Mouse (Mus musculus) adrenal gland, postnatal 25 days (tissue): ENCODE measurements around the gene Mylk. TPM values are rescaled to one million over a fixed set of nuclear protein-coding genes. Genes with fewer than 3 reads are reported as not detected.
A peak's percentile ranks its signal among the peaks of the same experiment; 100 is the strongest.

Source experiments
- DNase-seq: peaks from one replicate; pipeline ENCODE4 v3.0.0; 2021; ENCODE audit warnings: mixed read lengths
- total RNA-seq: library from RNA; stranded (reverse); gene quantifications from 2 replicates; pipeline ENCODE4 v1.2.3, GENCODE M21; 2021

Gene Mylk
- total RNA-seq, 1 experiment from 2014 or later: 42.2 TPM

GRCm38 (mm10) chr16:34904876-34905275 is 159.9 kb downstream of the Mylk start:
- DNase-seq: no peak

DNA sequence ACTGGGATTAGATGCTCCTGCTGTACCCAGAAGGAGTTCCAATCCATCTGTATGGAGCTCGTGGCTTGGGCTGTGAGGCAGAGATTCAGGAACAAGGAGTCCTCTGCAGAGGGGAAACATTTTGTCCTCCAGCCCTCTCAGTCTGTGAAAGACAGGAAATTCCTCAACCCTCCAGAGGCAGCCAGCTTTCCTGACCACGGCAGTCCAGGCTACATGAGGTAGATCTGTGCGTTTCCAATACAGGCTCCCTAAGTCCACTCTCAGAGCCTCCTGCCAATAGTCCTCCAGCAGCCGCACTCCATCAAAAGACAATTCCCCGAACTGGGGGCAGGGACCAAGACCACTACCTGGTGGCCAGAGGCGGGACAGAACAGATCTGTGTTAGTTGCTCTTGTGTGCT is 164.4 kb downstream of the Mylk start:
- DNase-seq: no peak

GRCm38 (mm10) chr16:34917373-34917900 is 172.4 kb downstream of the Mylk start:
- no peak for DNase-seq

GRCm38 (mm10) chr16:34920182-34920581 is 175.2 kb downstream of the Mylk start:
- DNase-seq: peak; percentile 59

GRCm38 (mm10) chr16:34920868-34921267 is 175.9 kb downstream of the Mylk start:
- DNase-seq: no peak

GRCm38 (mm10) chr16:34921319-34921718 is 176.3 kb downstream of the Mylk start:
- DNase-seq: no peak

DNA sequence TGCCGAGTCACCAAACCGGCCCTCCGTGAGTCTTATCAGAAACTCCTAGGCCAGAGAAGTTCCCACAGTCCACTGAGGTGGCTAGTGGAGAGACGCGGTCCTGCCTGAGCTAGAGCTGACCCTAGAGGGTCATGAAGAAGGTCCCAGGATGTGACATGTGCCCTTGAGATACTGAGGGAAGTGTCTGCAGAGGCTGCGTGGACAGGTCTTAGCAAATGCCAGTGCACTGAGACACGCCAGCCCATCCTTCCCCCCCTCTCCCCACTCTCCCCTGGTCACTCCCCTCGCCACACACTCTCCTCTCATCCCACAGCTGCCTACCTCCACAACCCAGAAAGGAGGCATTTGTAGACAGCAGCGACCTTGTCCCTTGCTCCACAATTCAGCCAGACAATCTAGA is 178.6 kb downstream of the Mylk start:
- DNase-seq: no peak

- no peak for DNase-seq
These were observed 179.3 kb downstream of the Mylk start for GRCm38 (mm10) chr16:34924324-34924723.

GRCm38 (mm10) chr16:34924937-34925618 is 180.1 kb downstream of the Mylk start:
- DNase-seq: peak; percentile 87

- DNase-seq: no peak
These were observed 181.8 kb downstream of the Mylk start for GRCm38 (mm10) chr16:34926531-34927435.

GRCm38 (mm10) chr16:34929686-34930085 is 184.7 kb downstream of the Mylk start:
- DNase-seq: no peak

GRCm38 (mm10) chr16:34930110-34930509 is 185.1 kb downstream of the Mylk start:
- DNase-seq: no peak

- no peak for DNase-seq
These were observed 186.3 kb downstream of the Mylk start for GRCm38 (mm10) chr16:34931306-34931705.

DNA sequence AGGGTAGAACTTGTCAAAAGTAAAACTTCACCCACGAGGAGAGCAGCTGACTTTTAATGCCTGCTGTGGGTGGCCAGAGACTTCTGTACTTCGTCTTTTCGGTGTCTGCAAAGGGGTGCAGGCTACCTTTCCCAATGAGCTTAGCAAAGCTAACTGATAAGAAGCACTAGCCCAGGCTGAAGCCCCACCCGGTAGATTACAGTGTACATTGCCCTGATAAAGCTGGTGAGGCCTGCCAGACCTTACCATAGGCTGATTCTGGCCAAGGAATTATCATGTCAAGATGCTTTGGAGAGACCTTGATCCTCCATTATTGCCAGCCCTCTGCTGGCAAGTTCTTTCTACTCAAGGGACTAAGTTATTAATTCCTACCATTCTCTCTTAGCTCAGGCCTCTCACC is 188.2 kb downstream of the Mylk start:
- no peak for DNase-seq

DNA sequence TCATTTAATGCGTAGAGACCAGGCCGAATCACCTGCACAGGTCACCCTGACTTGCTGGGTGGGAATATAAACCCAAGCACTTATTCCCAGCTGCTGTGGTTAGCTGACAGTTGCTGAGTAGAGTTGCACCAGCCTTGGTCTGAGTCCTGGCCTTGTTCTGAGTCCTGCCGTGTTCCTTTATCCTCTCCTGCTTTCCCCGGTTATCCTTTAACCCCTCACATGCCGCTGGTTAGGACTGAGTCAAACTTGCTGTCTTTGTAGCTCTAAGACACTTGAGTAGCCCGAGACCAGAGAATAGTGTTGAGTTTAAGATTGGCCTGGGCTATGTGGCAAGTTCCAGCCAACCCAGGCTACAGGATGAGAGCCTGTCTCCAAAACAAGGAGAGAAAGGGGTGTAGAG is 189.5 kb downstream of the Mylk start:
- no peak for DNase-seq

- no peak for DNase-seq
These were observed 190.7 kb downstream of the Mylk start for GRCm38 (mm10) chr16:34935514-34936338.

GRCm38 (mm10) chr16:34936339-34936810 is 191.4 kb downstream of the Mylk start:
- no peak for DNase-seq

GRCm38 (mm10) chr16:34937611-34938010 is 192.6 kb downstream of the Mylk start:
- no peak for DNase-seq

- DNase-seq: no peak
These were observed 193.2 kb downstream of the Mylk start for GRCm38 (mm10) chr16:34938248-34938647.

DNA sequence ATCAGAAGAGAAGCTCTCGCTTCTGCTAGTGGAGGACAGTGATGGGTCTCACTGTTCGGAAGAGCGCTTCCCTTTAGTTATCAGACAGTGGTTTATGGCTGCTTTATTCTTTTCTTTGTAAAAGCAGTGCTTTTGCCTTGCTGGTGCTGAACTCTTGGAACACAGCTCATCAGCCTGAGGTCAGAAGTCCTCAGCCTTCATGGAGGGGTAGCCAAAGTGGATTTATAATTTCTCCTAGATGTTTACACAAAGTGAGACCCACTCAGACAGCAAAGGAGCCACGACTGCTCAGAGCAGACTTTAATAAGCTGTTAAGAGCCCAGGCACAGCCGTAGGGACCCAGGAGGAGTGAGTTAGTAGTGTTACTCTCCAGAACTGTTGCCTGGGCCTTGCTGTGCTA is 194.9 kb downstream of the Mylk start:
- no peak for DNase-seq

DNA sequence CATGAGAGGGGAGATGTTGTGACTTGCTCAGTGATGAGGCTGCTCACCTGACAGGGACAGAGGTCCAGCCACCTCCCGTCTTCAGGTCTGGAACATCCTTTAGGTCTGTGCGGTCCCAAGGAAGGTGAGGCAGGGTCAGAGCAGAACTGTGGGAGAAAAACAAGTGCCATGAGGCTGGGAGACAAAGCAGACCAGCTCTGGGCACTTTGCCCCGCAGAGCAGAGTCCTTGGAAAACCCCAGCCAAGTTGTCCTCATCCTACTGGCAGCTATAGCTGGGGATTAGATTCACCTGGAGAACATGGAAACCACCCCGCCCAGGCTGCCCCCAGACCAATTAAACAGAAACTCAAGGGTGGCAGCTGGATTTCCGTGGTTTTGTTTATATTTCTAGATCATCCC is 195.4 kb downstream of the Mylk start:
- no peak for DNase-seq

DNA sequence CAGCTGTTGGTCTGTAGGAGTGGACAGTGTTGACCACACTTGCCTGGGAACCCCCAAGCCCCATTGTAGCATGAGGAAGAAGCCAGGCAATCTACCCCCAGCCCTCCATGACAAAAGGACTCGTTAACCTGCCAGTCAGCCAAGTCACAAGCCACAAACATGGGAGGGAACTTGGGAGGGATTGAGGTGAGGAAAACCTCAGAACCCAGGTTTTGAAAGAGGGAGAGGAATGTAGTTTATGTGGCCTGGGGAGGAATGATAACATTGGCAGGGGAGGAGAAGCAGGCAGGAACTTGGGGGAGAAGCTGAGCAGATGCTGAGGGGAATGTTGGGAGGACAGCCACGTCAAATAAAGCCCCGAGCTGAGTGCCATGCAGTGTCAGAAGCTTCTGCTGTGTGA is 196.9 kb downstream of the Mylk start:
- DNase-seq: no peak
